In the genomic region with DNA sequence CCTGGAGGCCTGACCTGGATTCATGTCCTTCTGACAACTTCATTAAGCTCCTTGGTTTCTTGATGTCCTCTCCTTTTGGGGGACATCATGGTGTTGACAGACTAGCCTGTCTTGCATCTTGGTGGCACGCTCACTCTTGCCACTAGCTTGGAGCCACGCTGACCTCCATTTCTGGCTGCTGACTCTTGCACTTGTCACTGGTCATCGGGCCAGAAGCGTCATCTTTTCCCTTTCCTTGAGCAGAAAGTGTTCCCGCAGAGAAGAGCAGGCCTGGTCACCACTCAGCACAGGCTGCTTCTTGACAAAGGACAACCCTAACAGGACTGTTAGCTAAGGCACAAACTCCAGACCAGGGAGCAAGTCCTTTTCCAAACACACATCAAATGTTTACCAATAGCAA, we compare ENCODE assay signal across 17 mouse cellular contexts. TPM values are rescaled to one million over a fixed set of nuclear protein-coding genes. Genes with fewer than 3 reads are reported as not detected.
"Had no signal": no experiment of that assay in that cellular context is flagged by ENCODE, and none has a peak within 500 bp of the region (broad histone marks: within the 10 kb centered on the region; RNA-seq: fewer than 3 reads in every experiment).

No protein-coding gene starts in this region.

- H3K9me3 ChIP-seq: neural tube, embryonic 13.5 days; neural tube, embryonic 15.5 days; stomach, embryonic 15.5 days had no signal

- H3K4me1 ChIP-seq: neural tube, embryonic 13.5 days; neural tube, embryonic 15.5 days; stomach, embryonic 15.5 days had no signal

- H3K27ac ChIP-seq: neural tube, embryonic 13.5 days; neural tube, embryonic 15.5 days; stomach, embryonic 15.5 days; stomach, postnatal 0 days had no signal

- DNase-seq: retina, postnatal 1 day; right cerebral cortex, adult 18-20 months; right cerebral cortex, postnatal 14 days; right cerebral cortex, postnatal 25 days; right cerebral cortex, postnatal 4 days; spleen, adult 18-20 months; thymus, adult 18-20 months; thymus, adult 2 months; thymus, postnatal 14 days; thymus, postnatal 25 days; thymus, postnatal 36 days; thymus, postnatal 4 days had no signal

- H3K9ac ChIP-seq: neural tube, embryonic 13.5 days; neural tube, embryonic 15.5 days; stomach, embryonic 15.5 days had no signal

- H3K4me3 ChIP-seq: neural tube, embryonic 13.5 days; neural tube, embryonic 15.5 days; stomach, embryonic 15.5 days had no signal

RNA-seq across cellular contexts. Expression of a gene that starts 59.3 kb away (rescaled TPM):
- total RNA-seq: neutrophil, adult 5-6 weeks had no signal
